Mouse (Mus musculus): ENCODE measurements around the gene Il21. TPM values are rescaled to one million over a fixed set of nuclear protein-coding genes. Genes with fewer than 3 reads are reported as not detected.

The Il21 gene
- polyA plus RNA-seq, 1 experiment from 2014 or later: not detected

DNA sequence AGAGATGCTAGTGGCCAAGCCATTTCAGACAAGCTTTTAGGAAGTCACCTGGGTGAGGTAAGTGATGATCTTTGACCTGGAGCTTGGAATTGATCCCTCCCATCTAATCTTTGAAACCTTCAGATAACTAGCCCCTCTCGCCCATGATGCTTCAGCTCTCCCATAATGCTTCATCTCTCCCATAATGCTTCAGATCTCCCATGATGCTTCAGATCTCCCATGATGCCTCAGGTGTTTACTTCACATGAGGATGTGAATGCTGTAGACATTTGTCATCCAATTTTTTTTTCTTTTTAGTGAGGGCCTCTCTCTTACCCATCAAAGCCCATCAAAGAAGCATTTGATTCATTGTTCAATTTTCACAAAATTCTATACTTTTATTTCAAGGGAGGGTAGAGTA is 46.9 kb downstream of the Il21 start:
- Histone ChIP-seq H3K9me3 (no peaks in the 10 kb centered on the region), H3K27ac (no peak overlapping the region), H3K4me3 (replicated peaks) (no peak overlapping the region), H3K36me3 (no peaks in the 10 kb centered on the region), H3K9ac (replicated peaks) (no peak overlapping the region), H3K27me3 (no peaks in the 10 kb centered on the region), H3K4me1 (replicated peaks) (no peaks in the 10 kb centered on the region; the same call in 1 of the 2 replicates), H3K4me2 (no peak overlapping the region)
- WGBS: 83% methylated on average over 1 of the region's 1 CpGs
- ATAC-seq (ENCODE audit: insufficient number of reproducible peaks, insufficient read depth, low FRiP score, low TSS enrichment, low read depth): no peak

DNA sequence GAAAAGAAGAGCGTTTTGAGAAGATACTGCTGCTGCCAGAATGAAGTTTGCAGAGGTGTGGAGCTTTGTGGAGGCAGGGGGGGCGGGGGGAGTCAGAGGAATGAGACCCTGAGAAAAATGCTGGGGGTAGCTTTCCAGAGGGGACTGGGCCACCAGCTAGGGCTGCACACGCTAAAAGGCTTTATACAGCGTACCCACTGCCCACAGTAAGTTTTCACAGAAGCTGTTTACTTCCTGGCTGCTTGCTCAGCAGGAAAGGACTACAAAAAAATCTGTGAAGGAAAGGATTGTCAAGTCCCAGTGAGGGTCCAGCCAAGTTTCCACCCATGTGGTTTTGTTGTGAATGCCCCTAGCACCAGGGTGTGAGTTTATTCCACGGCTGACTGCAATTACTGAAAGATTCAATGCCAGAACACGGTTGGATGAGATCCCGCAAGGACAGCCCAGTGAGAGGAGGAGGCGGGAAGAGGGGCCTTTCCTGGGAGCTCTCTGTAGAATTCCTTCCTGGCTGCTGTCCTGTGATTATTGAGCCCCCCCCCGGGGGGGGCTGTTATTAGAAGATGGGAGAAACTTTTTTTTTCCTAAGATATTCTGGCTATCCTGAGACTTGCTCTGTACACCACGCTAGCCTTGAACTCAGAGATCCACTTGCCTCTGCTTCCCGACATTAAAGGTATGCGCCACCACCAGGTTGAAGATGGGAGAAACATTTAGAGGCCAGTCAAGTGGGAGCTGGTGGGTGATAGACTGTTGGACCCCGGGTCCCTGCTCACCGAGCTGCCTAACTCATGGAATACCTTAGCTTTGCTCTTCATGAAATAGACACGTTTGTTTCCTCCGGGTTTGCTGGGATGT is 49.8 kb downstream of the Il21 start:
- no peaks in the 10 kb centered on the region; the same call in 1 of the 2 replicates for H3K4me1 ChIP-seq (replicated peaks)
- ATAC-seq (ENCODE audit: insufficient number of reproducible peaks, insufficient read depth, low FRiP score, low TSS enrichment, low read depth): no peak
- H3K4me2 ChIP-seq: no peak overlapping the region
- H3K27ac ChIP-seq: no peak overlapping the region
- no peaks in the 10 kb centered on the region for H3K9me3 ChIP-seq
- H3K36me3 ChIP-seq: no peaks in the 10 kb centered on the region
- H3K27me3 ChIP-seq: no peaks in the 10 kb centered on the region
- no peak overlapping the region for H3K4me3 ChIP-seq (replicated peaks)
- H3K9ac ChIP-seq (replicated peaks): no peak overlapping the region
- 55% methylated on average over 16 of the region's 16 CpGs for WGBS

DNA sequence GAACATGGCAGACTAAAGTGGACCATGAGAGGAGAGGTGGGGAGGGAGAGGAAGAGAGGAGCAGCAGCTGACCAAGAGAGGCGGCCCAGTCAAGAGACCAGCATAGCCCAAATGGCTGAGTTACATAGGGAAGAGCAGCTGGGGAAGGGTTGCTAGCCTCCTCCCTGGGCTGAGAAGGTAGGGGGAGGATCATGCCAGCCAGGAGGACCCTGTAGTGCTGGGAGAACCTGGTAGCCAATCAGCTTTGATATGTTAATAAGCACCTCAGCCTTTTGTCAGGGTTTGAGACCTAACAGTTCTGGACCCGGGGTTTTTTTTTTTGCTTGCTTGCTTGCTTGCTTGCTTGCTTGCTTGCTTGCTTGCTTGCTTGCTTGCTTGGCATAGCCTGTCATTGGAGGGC is 51.4 kb downstream of the Il21 start:
- no peak overlapping the region for H3K27ac ChIP-seq
- no peaks in the 10 kb centered on the region for H3K36me3 ChIP-seq
- no peaks in the 10 kb centered on the region for H3K27me3 ChIP-seq
- WGBS: 19% methylated on average over 2 of the region's 2 CpGs
- H3K9me3 ChIP-seq: no peaks in the 10 kb centered on the region
- ATAC-seq (ENCODE audit: insufficient number of reproducible peaks, insufficient read depth, low FRiP score, low TSS enrichment, low read depth): no peak
- H3K4me3 ChIP-seq (replicated peaks): no peak overlapping the region
- H3K4me2 ChIP-seq: no peak overlapping the region
- H3K9ac ChIP-seq (replicated peaks): no peak overlapping the region
- H3K4me1 ChIP-seq (replicated peaks): no peaks in the 10 kb centered on the region; the same call in 1 of the 2 replicates

GRCm38 (mm10) chr3:37180039-37180743 is 52.2 kb downstream of the Il21 start:
- Histone ChIP-seq H3K9me3 (no peaks in the 10 kb centered on the region), H3K4me2 (no peak overlapping the region), H3K4me3 (replicated peaks) (no peak overlapping the region), H3K27ac (no peak overlapping the region), H3K36me3 (no peaks in the 10 kb centered on the region), H3K9ac (replicated peaks) (no peak overlapping the region), H3K27me3 (no peaks in the 10 kb centered on the region), H3K4me1 (replicated peaks) (no peaks in the 10 kb centered on the region; the same call in 1 of the 2 replicates)
- 81% methylated on average over 12 of the region's 12 CpGs for WGBS
- no peak for ATAC-seq (ENCODE audit: insufficient number of reproducible peaks, insufficient read depth, low FRiP score, low TSS enrichment, low read depth)

- ATAC-seq (ENCODE audit: insufficient number of reproducible peaks, insufficient read depth, low FRiP score, low TSS enrichment, low read depth): no peak
- Histone ChIP-seq H3K36me3 (no peaks in the 10 kb centered on the region), H3K27ac (no peak overlapping the region), H3K27me3 (no peaks in the 10 kb centered on the region), H3K4me1 (replicated peaks) (no peaks in the 10 kb centered on the region; the same call in 1 of the 2 replicates), H3K9ac (replicated peaks) (no peak overlapping the region), H3K4me2 (no peak overlapping the region), H3K9me3 (no peaks in the 10 kb centered on the region), H3K4me3 (replicated peaks) (no peak overlapping the region)
- WGBS: 92% methylated on average over 9 of the region's 9 CpGs
These were observed 53.0 kb downstream of the Il21 start for GRCm38 (mm10) chr3:37179472-37179871.

- WGBS: 71% methylated on average over 10 of the region's 10 CpGs
- Histone ChIP-seq H3K27ac (no peak overlapping the region), H3K27me3 (no peaks in the 10 kb centered on the region), H3K9me3 (no peaks in the 10 kb centered on the region), H3K4me2 (no peak overlapping the region), H3K4me3 (replicated peaks) (no peak overlapping the region), H3K9ac (replicated peaks) (no peak overlapping the region), H3K4me1 (replicated peaks) (no peaks in the 10 kb centered on the region), H3K36me3 (no peaks in the 10 kb centered on the region)
- ATAC-seq (ENCODE audit: insufficient number of reproducible peaks, insufficient read depth, low FRiP score, low TSS enrichment, low read depth): no peak
These were observed 57.5 kb downstream of the Il21 start for GRCm38 (mm10) chr3:37174711-37175572.

DNA sequence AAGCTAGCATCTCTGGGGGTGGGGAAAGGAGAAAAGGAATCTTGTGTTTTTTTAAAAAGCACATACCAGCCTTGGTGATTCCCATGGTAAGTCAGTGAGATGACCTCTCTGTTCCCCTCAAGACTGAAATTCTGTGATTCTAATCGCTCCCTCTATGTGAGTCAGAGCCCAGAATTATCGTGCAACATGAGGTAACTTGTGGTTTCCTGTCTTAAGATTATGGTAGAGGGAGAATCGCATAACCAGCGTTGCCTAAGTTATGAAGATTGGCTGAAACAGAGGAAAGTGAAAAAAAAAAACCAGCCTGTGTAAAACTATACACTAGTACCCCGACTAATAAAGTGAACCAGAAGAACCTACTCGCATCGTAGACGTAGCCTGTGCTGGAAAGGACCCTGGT is 59.2 kb downstream of the Il21 start:
- H3K36me3 ChIP-seq: no peaks in the 10 kb centered on the region
- no peak overlapping the region for H3K9ac ChIP-seq (replicated peaks)
- no peaks in the 10 kb centered on the region for H3K27me3 ChIP-seq
- 87% methylated on average over 8 of the region's 8 CpGs for WGBS
- H3K4me3 ChIP-seq (replicated peaks): no peak overlapping the region
- no peak overlapping the region for H3K4me2 ChIP-seq
- H3K27ac ChIP-seq: no peak overlapping the region
- no peak for ATAC-seq (ENCODE audit: insufficient number of reproducible peaks, insufficient read depth, low FRiP score, low TSS enrichment, low read depth)
- H3K4me1 ChIP-seq (replicated peaks): no peaks in the 10 kb centered on the region
- H3K9me3 ChIP-seq: no peaks in the 10 kb centered on the region

Small RNA genes lying within 50 kb of the gene (microRNA-seq; reads per million reads assigned to microRNA genes)
- not detected for gene Gm24169

Other genes with a start within 250 kb of the Il21 start
- 1.3 and 1.5 TPM in 2 replicates for gene Adad1, start 169.1 kb downstream of the Il21 start, polyA plus RNA-seq (2016; fragmentation: Nextera tagmentation; extraction: Ambion mirVana)
- gene Il2, start 106.7 kb downstream of the Il21 start, polyA plus RNA-seq (2016; fragmentation: Nextera tagmentation; extraction: Ambion mirVana): 0.59 and 0.97 TPM in 2 replicates
- 9.8 and 10.1 TPM in 2 replicates for gene Bbs12, start 79.9 kb upstream of the Il21 start, polyA plus RNA-seq (2016; fragmentation: Nextera tagmentation; extraction: Ambion mirVana)
- gene Cetn4, start 80.1 kb upstream of the Il21 start, polyA plus RNA-seq (2016; fragmentation: Nextera tagmentation; extraction: Ambion mirVana): 3.5 and 3.7 TPM in 2 replicates
- 1.9 and 3.0 TPM in 2 replicates for gene Fgf2, start 115.7 kb upstream of the Il21 start, polyA plus RNA-seq (2016; fragmentation: Nextera tagmentation; extraction: Ambion mirVana)
- 47.8 and 47.9 TPM in 2 replicates for gene Spata5, start 187.3 kb upstream of the Il21 start, polyA plus RNA-seq (2016; fragmentation: Nextera tagmentation; extraction: Ambion mirVana)
- gene Nudt6, start 187.6 kb upstream of the Il21 start, polyA plus RNA-seq (2016; fragmentation: Nextera tagmentation; extraction: Ambion mirVana): 3.8 and 4.0 TPM in 2 replicates